Mouse (Mus musculus) layer of hippocampus, postnatal 25 days (tissue): ENCODE measurements at regions not wholly inside any gene's neighbourhood (a gene's known extent, or its start where the extent isn't known, plus 50 kb on each side); places are given as distances from the start of the nearest gene placed in this dataset.

Source experiments
- DNase-seq, 2 experiments: peaks; one replicate each; pipeline ENCODE4 v3.0.0; 2022; ENCODE audit warnings: mixed read lengths in 2 of 2, low spot score in 1 of 2; ENCODE audit errors: extremely low spot score in 1 of 2

DNA sequence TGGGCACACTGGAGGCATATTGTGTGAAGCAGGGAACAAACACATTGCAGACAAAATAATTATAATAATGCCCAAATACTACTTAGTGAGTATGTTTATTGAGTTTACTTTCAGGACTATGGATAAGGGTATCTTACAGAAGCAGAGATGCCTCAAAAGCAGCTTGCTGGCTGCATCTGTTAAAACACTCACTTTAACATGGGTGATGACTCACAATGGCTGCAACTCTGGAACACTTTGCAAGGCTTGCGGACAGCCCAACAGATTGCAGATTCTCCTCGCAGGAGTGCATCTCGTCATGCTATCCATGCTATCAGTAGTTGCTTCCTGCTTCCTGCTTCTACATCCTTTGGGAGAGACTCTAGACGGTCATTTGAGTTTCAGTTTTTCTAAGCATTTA, 373.2 kb upstream of the Arpp21 start:
- no peak for DNase-seq

DNA sequence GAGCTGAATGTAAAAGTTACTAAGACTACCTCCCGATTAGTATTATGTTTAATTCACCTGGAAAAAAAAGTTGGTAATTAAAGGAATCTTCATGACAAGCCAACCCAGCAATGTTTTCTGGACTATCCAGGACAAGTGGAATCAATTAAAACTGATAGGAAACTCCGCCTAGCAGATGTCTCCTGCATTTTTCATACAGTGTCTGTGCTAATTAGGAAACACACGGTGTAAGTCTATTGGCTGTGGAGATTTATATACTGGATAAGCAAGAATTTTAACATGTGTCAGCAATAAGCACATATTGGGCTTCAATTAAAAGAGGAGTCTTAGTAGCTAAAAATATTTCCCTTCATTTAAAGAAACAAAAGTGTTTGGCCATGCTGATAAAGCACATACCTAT, 371.5 kb upstream of the Arpp21 start:
- DNase-seq: no peak

DNA sequence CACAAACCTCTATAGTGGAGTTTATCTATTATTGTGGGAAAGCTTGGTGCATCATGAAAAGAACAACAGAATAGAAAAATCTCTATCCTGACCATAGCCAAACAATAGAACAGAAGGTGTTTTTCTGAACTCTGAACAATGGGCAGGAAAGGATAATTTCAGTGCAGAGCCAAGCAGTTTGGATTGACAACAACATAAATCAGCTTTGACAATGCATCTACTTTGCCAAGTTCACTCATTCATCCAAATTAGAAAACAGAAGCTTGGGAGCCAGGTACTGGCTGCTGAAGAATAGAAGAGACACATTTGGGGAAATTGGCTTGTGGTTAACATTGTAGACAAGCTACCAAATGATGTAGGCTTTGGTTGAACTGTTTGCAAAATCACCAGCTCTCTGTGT, 360.0 kb upstream of the Arpp21 start:
- DNase-seq: no peak

- DNase-seq: no peak
Observed at GRCm38 (mm10) chr9:112590241-112590640, 354.5 kb upstream of the Arpp21 start.

GRCm38 (mm10) chr9:112573316-112573715, 337.6 kb upstream of the Arpp21 start:
- no peak for DNase-seq

GRCm38 (mm10) chr9:112561348-112561747, 325.6 kb upstream of the Arpp21 start:
- DNase-seq: no peak

DNA sequence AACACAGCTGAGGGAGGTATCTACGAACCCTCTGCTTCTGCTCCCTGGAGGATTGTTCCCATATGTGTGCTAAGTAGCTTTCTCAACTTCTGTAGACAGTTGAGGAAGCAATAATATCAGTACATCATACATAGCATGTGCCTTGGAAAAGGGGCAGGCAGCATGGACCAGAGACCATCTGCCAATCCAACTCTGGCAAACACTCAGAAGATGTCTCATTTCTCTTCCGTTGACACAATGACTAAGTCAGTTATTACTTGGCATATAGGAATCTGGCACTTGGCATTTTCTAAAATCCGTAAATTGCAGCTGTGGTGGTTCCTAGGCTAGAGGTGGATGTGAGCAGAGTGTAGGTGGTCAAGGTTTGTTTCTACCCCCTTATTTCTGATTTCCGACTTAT, 324.5 kb upstream of the Arpp21 start:
- no peak for DNase-seq

DNA sequence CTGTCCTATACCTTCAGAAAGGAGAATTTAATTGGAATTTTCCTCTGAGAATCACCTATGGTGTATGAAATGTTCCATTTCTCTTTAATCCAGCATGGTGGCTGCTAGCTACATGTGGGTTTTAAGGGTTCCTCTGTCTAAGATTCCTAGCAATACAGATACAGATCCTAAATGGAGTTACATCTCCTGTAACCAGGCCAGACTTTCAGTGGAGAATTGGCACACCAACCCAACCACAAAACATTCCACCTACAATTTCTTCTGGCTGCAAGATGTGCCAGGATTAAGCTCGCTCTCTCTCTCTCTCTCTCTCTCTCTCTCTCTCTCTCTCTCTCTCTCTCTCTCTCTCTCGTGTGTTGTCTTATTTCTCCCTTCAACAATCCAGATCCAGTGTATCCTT, 302.2 kb upstream of the Arpp21 start:
- DNase-seq: no peak

DNA sequence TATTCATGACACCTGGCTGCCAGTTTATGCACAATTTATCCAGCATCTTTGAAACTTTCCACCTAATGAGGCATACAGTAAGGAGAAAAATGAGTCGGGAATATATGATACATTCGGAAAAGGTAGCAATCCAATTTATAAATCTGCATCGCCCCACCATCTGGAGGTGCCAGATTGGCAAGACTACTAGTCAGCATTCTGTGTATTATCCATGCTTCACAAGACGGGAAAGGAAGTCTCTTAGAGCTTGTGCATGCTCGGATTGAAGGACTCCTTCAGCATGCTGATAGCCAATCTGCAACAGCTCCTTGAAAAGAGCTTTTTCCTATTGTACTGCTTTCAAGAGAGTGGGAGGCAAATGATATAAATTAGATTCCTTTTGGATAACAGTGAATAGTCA, 289.6 kb upstream of the Arpp21 start:
- peak in 1 of 2 experiments; percentile 27 for DNase-seq

DNA sequence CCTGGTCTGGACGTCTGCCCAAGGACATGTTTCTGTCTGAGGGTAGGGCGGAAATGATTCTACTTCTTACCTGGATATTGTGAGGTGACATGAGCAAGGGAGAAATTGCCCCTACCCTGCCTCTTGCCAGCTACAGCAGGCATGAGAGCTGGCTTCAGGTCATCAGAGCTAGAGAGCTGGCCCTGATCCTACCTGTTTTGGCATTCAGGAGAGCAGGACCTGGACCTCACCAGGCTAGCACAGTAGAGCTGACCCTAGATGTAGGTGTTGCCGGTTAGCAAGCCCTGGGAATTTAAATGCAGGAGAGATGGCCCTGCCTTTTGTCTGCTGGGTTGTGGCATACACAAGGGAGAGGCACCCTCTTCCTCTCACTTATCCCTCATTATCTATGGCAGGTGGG, 287.5 kb upstream of the Arpp21 start:
- no peak for DNase-seq

- no peak for DNase-seq
Observed at GRCm38 (mm10) chr9:112510716-112511115, 275.0 kb upstream of the Arpp21 start.

DNA sequence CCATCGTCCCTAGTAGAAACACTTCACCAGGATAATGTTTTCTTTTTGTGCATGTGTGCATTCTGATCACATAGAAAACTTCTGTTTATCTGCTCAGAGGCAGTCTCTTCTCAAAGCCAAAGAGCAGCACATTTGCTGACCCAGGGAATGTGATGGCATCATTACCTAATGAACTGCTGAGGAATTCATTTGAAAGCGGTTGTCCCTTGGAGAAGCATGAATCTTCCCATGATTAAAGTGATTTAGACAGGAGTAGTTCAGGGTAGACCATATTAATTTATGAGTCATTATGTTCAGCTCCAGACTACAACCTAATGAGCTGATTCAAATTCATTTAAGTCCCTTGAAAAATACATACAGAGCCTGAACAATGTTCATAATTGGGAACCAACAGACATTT, 271.1 kb upstream of the Arpp21 start:
- DNase-seq: no peak

- no peak for DNase-seq
Observed at GRCm38 (mm10) chr9:112498676-112499075, 262.9 kb upstream of the Arpp21 start.

DNA sequence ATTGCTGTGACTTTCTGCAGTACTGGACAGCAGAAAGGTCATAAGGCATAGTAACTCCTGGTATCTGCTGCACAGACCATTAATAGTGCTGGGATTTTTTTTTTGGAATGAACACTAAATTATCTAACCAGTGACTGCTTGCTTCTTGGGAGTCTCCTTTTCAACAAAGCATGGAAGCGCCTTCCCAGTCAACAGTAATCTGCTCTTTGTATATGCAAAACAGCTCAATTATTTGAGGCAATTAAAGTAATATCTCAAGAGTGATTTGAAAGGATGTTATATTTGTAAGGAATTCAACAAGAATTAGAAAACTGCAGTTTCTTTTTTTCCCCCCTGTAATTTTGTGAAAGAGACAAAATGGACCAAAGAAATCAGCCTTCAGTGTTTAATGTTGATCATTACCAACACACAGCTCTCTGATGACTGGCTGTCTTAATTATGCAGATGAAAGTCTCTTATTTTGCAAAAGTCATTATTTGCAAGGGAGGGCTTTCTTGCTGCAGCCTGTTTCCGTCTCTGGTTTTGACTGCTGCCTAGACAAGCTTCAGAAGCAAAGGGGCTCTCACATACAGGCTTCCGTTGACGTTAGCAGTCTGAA, 260.3 kb upstream of the Arpp21 start:
- DNase-seq: no peak

- DNase-seq: peak; percentile 6 to 17
Observed at GRCm38 (mm10) chr9:112490963-112491362, 255.2 kb upstream of the Arpp21 start.

DNA sequence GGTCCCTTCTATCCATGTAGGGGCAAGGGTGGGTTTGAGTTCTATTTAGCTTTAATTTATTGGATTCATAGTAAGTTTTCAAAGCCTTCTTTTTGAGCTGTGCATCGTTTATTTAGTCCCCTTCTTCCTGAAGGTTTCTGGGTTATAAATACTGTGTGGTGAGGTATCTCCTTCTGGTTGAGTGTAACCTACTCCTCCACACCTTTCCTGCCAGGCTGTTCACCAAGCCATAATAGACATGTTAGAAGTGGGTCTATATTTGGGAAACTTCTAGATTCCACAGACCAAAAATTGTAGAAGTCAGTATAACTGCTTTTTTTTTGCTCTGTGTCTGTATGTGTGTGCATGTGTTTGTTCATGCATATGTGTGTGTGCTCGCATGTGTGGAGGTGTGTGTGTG, 240.9 kb upstream of the Arpp21 start:
- DNase-seq: no peak

GRCm38 (mm10) chr9:112457594-112457993, 221.9 kb upstream of the Arpp21 start:
- DNase-seq: no peak

DNA sequence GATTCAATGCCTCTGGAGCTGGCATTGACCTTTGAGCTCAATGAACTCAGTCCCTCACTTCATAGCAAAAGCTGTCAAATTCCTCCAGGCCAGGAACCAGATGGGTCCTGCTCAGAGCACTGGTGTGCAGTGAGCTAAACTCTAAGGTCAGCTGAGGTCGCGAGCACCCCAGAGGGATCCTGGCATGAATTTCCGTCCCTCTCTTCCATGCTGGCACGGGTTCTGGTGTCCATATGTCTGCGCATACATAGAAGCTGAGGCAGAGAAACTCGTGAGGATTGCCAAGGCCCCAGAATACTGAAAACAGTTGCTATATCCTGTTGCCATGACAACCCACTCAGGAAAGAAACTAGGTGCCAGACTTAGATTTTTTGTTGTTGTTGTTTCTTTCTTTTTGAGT, 219.0 kb upstream of the Arpp21 start:
- DNase-seq: peak; percentile 51 to 58

DNA sequence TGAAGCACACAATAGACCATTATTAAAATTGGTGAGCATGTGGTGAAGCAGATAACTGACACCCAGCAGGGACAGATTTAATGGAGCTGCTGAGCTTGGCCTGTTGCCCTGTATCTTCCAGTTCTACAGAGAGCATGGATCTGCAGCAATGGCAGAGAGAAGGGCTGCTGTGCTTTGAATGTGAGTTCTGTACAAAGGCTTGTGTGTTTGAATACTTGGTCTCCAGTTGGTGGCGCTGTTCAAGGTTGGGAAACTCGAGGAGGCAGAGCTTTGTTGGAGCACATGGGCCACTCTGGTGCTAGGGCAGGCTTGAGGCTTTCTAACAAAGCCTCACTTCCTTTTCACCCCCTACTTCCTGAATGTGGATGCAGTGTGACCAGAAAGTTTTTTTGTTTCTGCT, 211.8 kb upstream of the Arpp21 start:
- peak in 1 of 2 experiments; percentile 47 for DNase-seq

DNA sequence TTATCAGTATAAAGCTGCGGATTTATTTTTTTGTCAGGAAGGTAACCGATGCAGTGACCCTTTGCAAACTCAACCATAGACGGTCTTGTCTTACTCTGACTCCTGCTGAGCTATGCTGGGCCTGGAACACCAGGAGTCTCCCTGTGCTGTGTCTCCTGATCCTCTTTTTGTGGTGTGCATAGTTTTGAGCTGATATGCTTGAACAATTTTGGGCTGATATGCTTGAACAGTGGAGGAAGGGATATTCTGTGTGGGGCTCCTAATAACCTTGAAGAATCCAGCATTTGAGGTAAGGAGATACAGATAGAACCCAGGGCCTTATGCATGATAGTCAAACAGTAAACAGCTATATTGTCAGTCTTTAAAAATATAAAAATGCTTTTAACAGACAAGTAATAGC, 211.2 kb upstream of the Arpp21 start:
- DNase-seq: no peak

DNA sequence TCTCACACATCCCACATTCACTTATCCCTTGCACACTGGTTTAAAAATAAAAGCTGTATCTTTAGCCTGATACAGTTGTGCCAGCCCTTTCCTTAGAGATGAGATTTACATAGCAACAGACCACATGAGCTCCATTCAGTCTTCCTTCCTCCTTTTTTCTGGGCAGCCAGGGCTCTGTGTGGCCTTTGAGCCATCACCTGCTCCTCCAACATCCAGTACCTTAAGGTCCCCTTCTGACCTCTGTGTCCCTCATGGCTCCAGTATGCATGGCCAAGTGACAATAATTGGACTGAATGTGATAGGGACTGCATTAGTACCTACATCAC, 210.3 kb upstream of the Arpp21 start:
- DNase-seq: no peak

DNA sequence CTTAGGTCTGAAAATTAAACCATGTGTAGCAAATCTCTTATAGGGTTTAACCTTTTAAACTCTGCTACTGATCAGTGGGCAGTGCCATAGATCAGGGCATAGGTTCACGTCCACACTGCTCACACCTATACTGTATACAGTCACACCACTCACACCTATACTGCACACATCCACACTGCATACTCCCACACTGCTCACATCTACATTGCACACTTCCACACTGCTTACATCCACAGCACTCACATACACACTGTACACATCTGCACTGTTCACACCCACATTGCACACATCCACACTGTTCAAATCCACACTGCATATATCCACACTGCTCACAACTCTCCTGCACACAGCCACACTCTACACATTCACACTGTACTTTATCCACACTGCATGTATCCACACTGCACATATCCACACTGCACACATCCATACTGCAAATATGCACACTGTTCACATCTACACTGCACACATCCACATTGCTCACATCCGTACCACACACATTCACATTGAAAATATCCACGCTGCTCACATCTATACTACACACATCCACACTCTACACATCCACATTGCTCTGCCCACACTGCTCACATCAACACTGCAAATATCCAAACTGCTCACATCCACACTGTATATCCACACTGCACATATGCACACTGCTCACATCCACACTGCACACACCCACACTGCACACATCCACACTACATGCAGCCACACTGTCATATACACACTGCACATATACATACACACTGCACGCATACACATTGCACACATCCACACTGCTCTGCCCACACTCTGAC, 209.7 kb upstream of the Arpp21 start:
- DNase-seq: no peak
